Mouse (Mus musculus): ENCODE results near the gene Myof. TPM values are rescaled to one million over a fixed set of nuclear protein-coding genes. Genes with fewer than 3 reads are reported as not detected.
A peak's percentile ranks its signal among the peaks of the same experiment; 100 is the strongest.

Gene Myof
- polyA plus RNA-seq, 1 experiment from 2014 or later = 10.1 TPM

DNA sequence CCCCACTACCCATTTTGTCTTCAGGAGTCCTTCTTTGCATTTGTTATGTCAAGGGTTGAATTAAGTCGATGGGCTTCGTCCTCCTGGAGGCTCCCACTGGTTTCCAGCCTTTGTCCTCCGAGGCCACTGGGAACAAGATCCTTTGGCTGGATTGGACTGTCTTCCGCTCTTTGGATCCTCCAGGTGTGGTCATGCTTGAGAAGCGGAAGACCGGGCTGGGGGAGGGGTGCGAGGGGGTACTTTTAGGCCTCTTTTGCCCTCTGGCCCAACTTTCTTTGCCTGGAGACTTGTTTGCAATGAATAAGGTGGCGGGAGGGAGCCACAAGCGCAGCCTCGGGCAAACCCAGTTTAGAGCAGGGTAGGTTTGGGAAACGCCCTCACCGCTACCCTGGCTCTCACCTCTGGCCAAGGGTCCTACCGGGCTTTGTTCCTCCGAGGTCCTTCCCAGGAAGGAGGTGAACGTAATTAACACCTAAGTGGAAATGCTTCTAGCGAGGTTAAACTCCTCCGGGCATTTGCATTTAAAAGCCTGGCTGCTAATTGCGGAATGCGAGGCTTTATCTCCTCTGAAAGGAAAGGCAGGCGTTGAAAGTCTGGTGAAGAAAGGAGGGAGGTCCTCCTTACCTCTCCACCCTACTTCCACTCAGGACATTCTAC, 165.7 kb downstream of the Myof start:
- peaks cover 10% of the 10 kb centered on the region for H3K27me3 ChIP-seq (replicated peaks)
- no peak overlapping the region for H3K27ac ChIP-seq
- H3K36me3 ChIP-seq = no peaks in the 10 kb centered on the region
- WGBS = 16% methylated on average over 20 of the region's 20 CpGs
- H3K9ac ChIP-seq = no peak overlapping the region
- no peaks in the 10 kb centered on the region for H3K9me3 ChIP-seq
- H3K4me2 ChIP-seq (replicated peaks) = peak overlapping the region; percentile 31
- no peak for ATAC-seq
- H3K4me1 ChIP-seq (replicated peaks) = peaks cover 10% of the 10 kb centered on the region; the same call in 1 of the 2 replicates
- no peak overlapping the region; the same call in 1 of the 2 replicates for H3K4me3 ChIP-seq (replicated peaks)

DNA sequence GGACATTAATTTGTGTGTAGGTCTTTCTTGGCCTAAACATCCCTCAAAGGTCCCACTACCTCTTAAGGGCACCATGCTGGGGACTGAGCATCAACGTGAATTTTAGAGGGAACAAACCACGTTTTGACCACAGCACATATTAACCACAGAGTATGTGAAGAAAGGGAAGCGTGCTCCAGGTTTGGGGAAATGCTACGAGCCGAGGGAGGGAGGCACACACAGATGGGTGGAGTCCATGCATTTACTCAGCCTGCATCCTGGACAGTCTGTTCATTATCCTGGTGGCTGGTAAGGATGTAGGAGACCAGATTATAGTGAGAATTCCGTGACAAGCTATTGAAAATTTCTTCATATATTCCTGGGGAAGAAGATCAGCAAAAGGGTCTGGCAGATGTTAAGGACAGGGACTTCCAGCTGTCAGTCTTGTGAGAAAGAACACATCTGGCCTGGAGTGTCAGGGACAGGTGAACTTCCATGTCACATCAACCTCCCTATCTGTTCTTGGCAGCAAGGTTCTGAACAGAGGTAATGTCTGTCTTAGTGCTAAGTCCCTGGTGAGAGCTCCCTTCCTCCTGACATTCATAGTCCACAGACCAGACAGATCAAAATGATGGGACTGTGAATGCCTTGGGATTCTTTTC, 166.7 kb downstream of the Myof start:
- Histone ChIP-seq H3K4me3 (replicated peaks) (no peak overlapping the region), H3K27ac (no peak overlapping the region), H3K4me2 (replicated peaks) (no peak overlapping the region), H3K27me3 (replicated peaks) (peaks cover 10% of the 10 kb centered on the region), H3K36me3 (no peaks in the 10 kb centered on the region), H3K9me3 (no peaks in the 10 kb centered on the region), H3K9ac (no peak overlapping the region), H3K4me1 (replicated peaks) (peaks cover 10% of the 10 kb centered on the region; the same call in 1 of the 2 replicates)
- no peak for ATAC-seq
- 63% methylated on average over 6 of the region's 6 CpGs for WGBS

DNA sequence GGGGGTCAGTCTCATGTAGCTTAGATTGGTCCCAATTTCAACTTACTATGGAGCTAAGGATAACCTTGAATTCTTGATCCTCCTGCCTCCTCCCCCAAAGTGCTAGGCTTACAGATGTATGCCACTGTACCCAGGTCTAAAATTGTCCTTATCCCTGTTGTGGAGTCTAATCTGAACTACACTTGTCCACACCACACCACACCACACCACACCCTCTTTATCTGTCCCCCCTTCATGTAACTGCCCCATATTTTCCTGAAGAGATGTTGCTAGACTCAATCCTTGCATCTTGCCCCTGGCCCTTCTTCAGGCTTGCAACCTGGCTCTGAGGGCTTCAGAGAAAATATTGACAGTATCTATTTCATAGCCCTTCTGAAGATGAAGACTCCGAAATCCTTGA, 169.9 kb downstream of the Myof start:
- WGBS = 96% methylated on average over 1 of the region's 1 CpGs
- H3K9ac ChIP-seq = no peak overlapping the region
- H3K4me1 ChIP-seq (replicated peaks) = peaks cover 7% of the 10 kb centered on the region; the same call in 1 of the 2 replicates
- H3K27me3 ChIP-seq (replicated peaks) = peaks cover 5% of the 10 kb centered on the region
- no peak overlapping the region for H3K4me2 ChIP-seq (replicated peaks)
- ATAC-seq = no peak
- H3K36me3 ChIP-seq = no peaks in the 10 kb centered on the region
- H3K27ac ChIP-seq = no peak overlapping the region
- H3K9me3 ChIP-seq = no peaks in the 10 kb centered on the region
- H3K4me3 ChIP-seq (replicated peaks) = no peak overlapping the region

DNA sequence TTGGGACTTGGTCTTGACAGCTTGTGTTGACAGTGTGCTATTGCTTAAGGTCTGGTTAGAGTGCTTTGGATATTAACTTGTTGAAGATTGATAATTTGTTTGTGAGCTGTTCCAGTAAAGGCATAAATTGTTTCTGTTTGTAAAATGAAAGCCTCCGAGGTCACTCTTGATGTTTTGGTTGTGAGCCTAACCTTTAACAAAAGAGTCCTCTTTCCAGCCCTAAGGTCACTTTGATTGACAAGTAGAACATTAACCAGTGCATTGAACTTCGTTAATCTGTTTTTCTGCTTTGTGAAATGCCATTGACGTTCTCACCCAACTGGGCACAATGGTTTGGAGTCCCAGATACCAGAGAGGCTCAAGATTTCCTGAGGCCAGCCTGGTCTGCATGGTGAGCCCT, 175.8 kb downstream of the Myof start:
- H3K36me3 ChIP-seq = no peaks in the 10 kb centered on the region
- no peak overlapping the region for H3K4me2 ChIP-seq (replicated peaks)
- no peak overlapping the region for H3K9ac ChIP-seq
- no peaks in the 10 kb centered on the region for H3K9me3 ChIP-seq
- WGBS = 65% methylated on average over 3 of the region's 3 CpGs
- no peaks in the 10 kb centered on the region for H3K27me3 ChIP-seq (replicated peaks)
- ATAC-seq = no peak
- no peak overlapping the region for H3K27ac ChIP-seq
- no peak overlapping the region for H3K4me3 ChIP-seq (replicated peaks)
- H3K4me1 ChIP-seq (replicated peaks) = no peaks in the 10 kb centered on the region

DNA sequence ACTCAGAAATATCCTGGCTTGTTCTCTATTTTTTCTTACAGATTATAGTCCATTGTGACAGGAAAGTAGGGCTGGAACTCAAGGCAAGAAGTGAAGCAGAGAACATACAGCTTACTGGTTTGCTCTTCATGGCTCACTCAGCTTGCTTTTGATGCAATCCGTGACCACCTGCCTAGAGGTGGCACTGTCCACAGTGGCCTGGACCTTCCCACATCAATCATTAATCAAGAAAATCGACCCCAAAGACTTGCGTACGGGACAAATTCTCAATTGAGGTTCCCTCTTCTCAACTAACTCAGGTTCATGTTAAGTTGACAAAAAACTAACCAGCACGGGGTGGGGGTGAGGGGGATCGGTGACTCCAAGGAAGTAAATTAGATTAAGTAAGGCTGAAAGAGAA, 176.4 kb downstream of the Myof start:
- ATAC-seq = no peak
- no peak overlapping the region for H3K4me3 ChIP-seq (replicated peaks)
- H3K9me3 ChIP-seq = no peaks in the 10 kb centered on the region
- no peak overlapping the region for H3K9ac ChIP-seq
- no peaks in the 10 kb centered on the region for H3K27me3 ChIP-seq (replicated peaks)
- no peaks in the 10 kb centered on the region for H3K4me1 ChIP-seq (replicated peaks)
- WGBS = 79% methylated on average over 6 of the region's 6 CpGs
- no peak overlapping the region for H3K4me2 ChIP-seq (replicated peaks)
- H3K27ac ChIP-seq = no peak overlapping the region
- no peaks in the 10 kb centered on the region for H3K36me3 ChIP-seq

DNA sequence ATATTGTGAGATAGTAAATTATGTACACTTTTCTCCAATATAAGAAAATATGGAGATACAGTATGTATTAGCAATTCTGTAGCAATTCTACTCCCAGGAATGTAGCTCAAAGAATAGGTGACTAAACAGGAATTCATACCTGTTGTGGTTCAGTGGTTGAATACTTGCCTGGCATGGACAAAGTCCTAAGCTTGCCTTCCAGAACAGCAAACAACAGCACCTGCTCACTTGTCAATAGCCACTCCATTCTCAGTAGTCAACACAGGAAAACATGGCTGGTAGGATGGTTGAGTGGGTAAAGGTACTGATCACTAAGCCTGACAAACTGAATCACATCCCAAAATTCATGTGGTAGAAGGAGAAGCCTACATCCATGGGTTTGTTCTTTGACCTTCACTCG, 182.2 kb downstream of the Myof start:
- H3K4me1 ChIP-seq (replicated peaks) = no peaks in the 10 kb centered on the region
- H3K36me3 ChIP-seq = no peaks in the 10 kb centered on the region
- H3K9ac ChIP-seq = no peak overlapping the region
- ATAC-seq = no peak
- no peak overlapping the region for H3K4me2 ChIP-seq (replicated peaks)
- H3K27me3 ChIP-seq (replicated peaks) = no peaks in the 10 kb centered on the region
- H3K27ac ChIP-seq = no peak overlapping the region
- no peaks in the 10 kb centered on the region for H3K9me3 ChIP-seq
- H3K4me3 ChIP-seq (replicated peaks) = no peak overlapping the region
- 90% methylated on average over 1 of the region's 1 CpGs for WGBS

DNA sequence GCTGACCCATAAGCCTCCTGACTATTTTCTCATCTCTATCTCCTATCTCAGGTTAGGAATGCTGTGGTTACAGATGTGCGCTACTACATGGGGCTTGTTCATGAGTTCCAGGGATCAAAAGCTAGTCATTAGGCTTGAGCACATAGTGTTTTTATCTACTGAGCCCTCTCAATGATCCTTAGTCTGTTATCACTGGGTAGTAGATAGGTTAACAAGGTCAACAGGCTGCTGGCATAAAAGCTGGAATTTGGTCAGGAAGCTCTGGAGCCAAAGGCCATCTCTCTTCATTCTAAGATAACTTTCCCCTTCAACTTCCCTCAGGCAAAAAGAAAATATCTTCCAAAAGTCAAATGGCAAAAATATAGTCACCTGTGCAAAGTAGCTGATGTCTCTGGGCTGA, 183.1 kb downstream of the Myof start:
- 68% methylated on average over 1 of the region's 1 CpGs for WGBS
- Histone ChIP-seq H3K4me3 (replicated peaks) (no peak overlapping the region), H3K4me1 (replicated peaks) (no peaks in the 10 kb centered on the region), H3K9ac (no peak overlapping the region), H3K9me3 (no peaks in the 10 kb centered on the region), H3K27me3 (replicated peaks) (no peaks in the 10 kb centered on the region), H3K36me3 (no peaks in the 10 kb centered on the region), H3K4me2 (replicated peaks) (no peak overlapping the region), H3K27ac (no peak overlapping the region)
- no peak for ATAC-seq

DNA sequence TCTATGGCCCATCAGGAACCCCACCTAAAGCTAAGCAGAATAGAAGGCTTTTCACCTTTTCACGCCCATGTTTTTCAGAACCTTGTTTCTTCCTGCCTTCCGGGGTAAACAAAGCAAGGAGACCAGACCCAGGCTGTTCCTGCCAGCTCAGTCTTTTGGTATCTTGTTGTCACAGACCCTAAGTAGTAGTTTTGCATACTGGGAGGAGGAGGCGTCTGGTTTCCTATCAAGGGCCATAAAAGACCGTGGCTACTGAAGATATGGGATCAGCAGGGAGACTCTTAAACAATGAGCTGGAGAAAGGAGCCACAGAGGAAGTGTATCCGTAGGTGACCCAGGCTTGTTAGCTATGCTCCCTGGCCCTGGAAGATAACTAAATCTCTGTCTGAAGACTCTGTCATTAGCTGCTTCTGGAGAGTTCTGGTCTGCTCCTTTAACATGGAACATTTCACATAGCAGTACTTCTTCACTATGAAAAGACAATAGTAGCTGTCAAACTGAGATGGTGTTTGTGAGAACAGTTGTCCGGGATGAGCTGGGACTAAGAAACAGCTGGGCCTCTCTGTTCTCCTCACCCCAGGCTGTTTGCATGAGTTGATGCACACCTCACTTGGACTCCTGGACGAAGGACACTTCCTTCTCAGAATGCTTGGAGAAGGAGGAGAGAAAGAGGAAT, 184.8 kb downstream of the Myof start:
- no peaks in the 10 kb centered on the region for H3K27me3 ChIP-seq (replicated peaks)
- no peak overlapping the region for H3K9ac ChIP-seq
- 41% methylated on average over 7 of the region's 7 CpGs for WGBS
- H3K4me2 ChIP-seq (replicated peaks) = no peak overlapping the region
- H3K36me3 ChIP-seq = no peaks in the 10 kb centered on the region
- no peaks in the 10 kb centered on the region for H3K9me3 ChIP-seq
- no peak overlapping the region for H3K27ac ChIP-seq
- no peaks in the 10 kb centered on the region for H3K4me1 ChIP-seq (replicated peaks)
- ATAC-seq = no peak
- no peak overlapping the region for H3K4me3 ChIP-seq (replicated peaks)

DNA sequence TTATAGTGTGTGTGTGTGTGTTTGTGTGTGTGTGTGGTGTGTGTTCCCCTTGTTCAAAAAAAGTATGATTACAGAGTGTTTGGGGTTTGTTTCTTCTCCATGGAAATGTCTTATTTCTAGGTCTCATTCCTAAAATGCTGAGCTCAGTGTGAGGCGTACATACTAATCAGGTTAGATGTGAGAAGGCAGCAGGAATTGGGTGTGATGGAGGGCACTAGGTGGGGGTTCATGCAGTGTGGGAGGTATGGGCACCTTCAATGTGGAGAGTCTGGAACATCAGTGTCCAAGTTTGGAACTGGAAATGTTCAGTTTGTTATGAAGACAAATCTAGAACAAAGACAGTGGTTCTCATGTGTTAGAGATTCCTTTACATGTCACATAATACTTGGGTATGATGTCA, 191.3 kb downstream of the Myof start:
- 75% methylated on average over 1 of the region's 1 CpGs for WGBS
- no peak for ATAC-seq
- H3K4me3 ChIP-seq (replicated peaks) = no peak overlapping the region
- no peak overlapping the region for H3K9ac ChIP-seq
- no peaks in the 10 kb centered on the region for H3K27me3 ChIP-seq (replicated peaks)
- no peak overlapping the region for H3K27ac ChIP-seq
- no peak overlapping the region for H3K4me2 ChIP-seq (replicated peaks)
- H3K36me3 ChIP-seq = no peaks in the 10 kb centered on the region
- 0 out of 2 replicates have a peak, but pooled peaks cover 4% of the 10 kb centered on the region for H3K4me1 ChIP-seq (replicated peaks)
- no peaks in the 10 kb centered on the region for H3K9me3 ChIP-seq

DNA sequence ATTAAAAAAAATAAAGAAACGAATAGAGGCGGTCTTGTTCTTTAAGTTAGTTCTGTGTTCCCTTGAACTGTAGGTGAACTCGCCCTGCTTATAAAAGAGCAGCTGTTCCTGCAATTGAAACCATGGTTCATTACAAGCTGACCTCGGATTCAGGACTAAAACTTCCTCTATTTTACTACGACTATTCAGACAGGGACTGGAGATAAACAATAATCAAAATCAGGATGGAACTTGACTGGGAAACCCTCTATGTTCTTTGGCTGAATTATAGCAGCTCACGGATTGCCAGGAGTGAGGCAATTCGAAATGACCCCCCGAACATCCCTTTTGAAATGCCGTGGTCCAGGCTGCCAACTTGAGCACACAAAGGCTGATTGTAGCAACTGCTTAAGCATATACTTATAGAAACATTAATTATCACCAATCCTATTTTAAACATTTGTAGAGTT, 191.8 kb downstream of the Myof start:
- H3K27ac ChIP-seq = no peak overlapping the region
- no peaks in the 10 kb centered on the region for H3K9me3 ChIP-seq
- WGBS = 23% methylated on average over 9 of the region's 9 CpGs
- 0 out of 2 replicates have a peak, but pooled peaks cover 4% of the 10 kb centered on the region for H3K4me1 ChIP-seq (replicated peaks)
- H3K4me2 ChIP-seq (replicated peaks) = peak overlapping the region; percentile 24; the same call in 1 of the 2 replicates
- H3K4me3 ChIP-seq (replicated peaks) = no peak overlapping the region
- no peaks in the 10 kb centered on the region for H3K36me3 ChIP-seq
- peak; percentile 55; the same call in 1 of the 2 replicates for ATAC-seq
- H3K27me3 ChIP-seq (replicated peaks) = no peaks in the 10 kb centered on the region
- no peak overlapping the region for H3K9ac ChIP-seq

Data from intestine, embryonic 15.5 days (tissue).